Mouse (Mus musculus) CH12.LX (cell line): ENCODE measurements at regions not wholly inside any gene's neighbourhood (a gene's known extent, or its start where the extent isn't known, plus 50 kb on each side); places are given as distances from the start of the nearest gene placed in this dataset.

Source experiments
- DNase-seq: peaks from one replicate; pipeline ENCODE4 v3.0.0-alpha.2; 2013; ENCODE audit errors: extremely low read depth
- H3K27ac ChIP-seq: 2 replicates; pipeline ENCODE4 v1.5.1; 2012; ENCODE audit warnings: low read depth, mild to moderate bottlenecking, control low read depth, moderate library complexity; ENCODE audit not compliant: insufficient read depth
- H3K27me3 ChIP-seq: replicated peaks from 2 replicates; pipeline ENCODE3; 2012; ENCODE audit warnings: inconsistent platforms
- H3K36me3 ChIP-seq, 2 experiments: replicated peaks in 1 of 2; 2 replicates each; pipeline versions ENCODE3 to v1.6.1; 2012; ENCODE audit warnings: inconsistent platforms in 1 of 2, low read length in 1 of 2, mild to moderate bottlenecking in 1 of 2, mixed read lengths in 1 of 2, moderate library complexity in 1 of 2; ENCODE audit not compliant: control insufficient read depth in 1 of 2, insufficient read depth in 1 of 2
- H3K4me1 ChIP-seq, 2 experiments: 2 replicates each; pipeline ENCODE4 v1.6.1; 2012; ENCODE audit warnings: inconsistent platforms in 1 of 2, moderate library complexity in 1 of 2; ENCODE audit not compliant: insufficient read depth in 2 of 2, control insufficient read depth in 1 of 2
- H3K4me2 ChIP-seq: 2 replicates; pipeline ENCODE4 v1.6.1; 2012; ENCODE audit warnings: low read depth, mild to moderate bottlenecking, control low read depth; ENCODE audit not compliant: poor library complexity, insufficient read depth, severe bottlenecking
- H3K4me3 ChIP-seq, 3 experiments: fragments of 150-350 bp in 1 of 3; sonication (generic) in 1 of 3; replicated peaks in 1 of 3; 2 replicates each; pipeline versions ENCODE3 to v1.5.1; 2011 to 2012; ENCODE audit warnings: low read depth in 2 of 3, low read length in 2 of 3, mild to moderate bottlenecking in 2 of 3, moderate library complexity in 2 of 3, control low read depth in 1 of 3, improper control_type of control experiment in 1 of 3, inconsistent platforms in 1 of 3, mixed read lengths in 1 of 3; ENCODE audit not compliant: poor library complexity in 1 of 3
- H3K79me2 ChIP-seq: replicated peaks from 2 replicates; pipeline ENCODE4 v1.6.1; 2012; ENCODE audit warnings: mild to moderate bottlenecking, moderate library complexity; ENCODE audit not compliant: control insufficient read depth, poor library complexity, insufficient read depth, severe bottlenecking; ENCODE audit errors: extremely low read depth
- H3K9ac ChIP-seq: 2 replicates; pipeline ENCODE4 v1.6.1; 2012; ENCODE audit warnings: low read depth, mild to moderate bottlenecking, control low read depth, moderate library complexity; ENCODE audit not compliant: insufficient read depth
- H3K9me3 ChIP-seq: replicated peaks from 2 replicates; pipeline ENCODE3; 2012; ENCODE audit warnings: low read length, inconsistent platforms, mixed read lengths
- BHLHE40 ChIP-seq: IDR thresholded peaks from 2 replicates; pipeline ENCODE4 v1.6.1; 2011; ENCODE audit warnings: mild to moderate bottlenecking, low read depth, low read length, improper control_type of control experiment
- CHD1 ChIP-seq: IDR thresholded peaks from 2 replicates; pipeline ENCODE4 v1.6.1; 2012; ENCODE audit warnings: low read depth, low read length, improper control_type of control experiment, inconsistent platforms
- ELF1 ChIP-seq: IDR thresholded peaks from 2 replicates; pipeline ENCODE4 v1.6.1; 2014; ENCODE audit warnings: low read depth, mild to moderate bottlenecking, inconsistent platforms, low read length, improper control_type of control experiment
- HCFC1 ChIP-seq: IDR thresholded peaks from 2 replicates; pipeline ENCODE4 v1.6.1; 2012; ENCODE audit warnings: low read depth, mild to moderate bottlenecking, inconsistent platforms, low read length, improper control_type of control experiment
- IRF4 ChIP-seq: IDR thresholded peaks from 2 replicates; pipeline ENCODE4 v1.6.1; 2014; ENCODE audit warnings: low read depth, mild to moderate bottlenecking, inconsistent platforms, low read length, improper control_type of control experiment
- JUND ChIP-seq: conservative IDR thresholded peaks from 2 replicates; pipeline ENCODE4 v1.6.1; 2011; ENCODE audit warnings: low read depth, low read length, improper control_type of control experiment
- MEF2A ChIP-seq: IDR thresholded peaks from 2 replicates; pipeline ENCODE4 v1.6.1; 2014; ENCODE audit warnings: low read depth, mild to moderate bottlenecking, inconsistent platforms, low read length, improper control_type of control experiment, borderline replicate concordance
- MXI1 ChIP-seq: IDR thresholded peaks from 2 replicates; pipeline ENCODE4 v1.6.1; 2011; ENCODE audit warnings: mild to moderate bottlenecking, low read depth, low read length, improper control_type of control experiment
- MYC ChIP-seq: IDR thresholded peaks from 2 replicates; pipeline ENCODE4 v1.6.1; 2011; ENCODE audit warnings: low read depth, mild to moderate bottlenecking, improper control_type of control experiment, low read length
- NELFE ChIP-seq: IDR thresholded peaks from 2 replicates; pipeline ENCODE4 v1.6.1; 2011; ENCODE audit warnings: low read depth, low read length, improper control_type of control experiment
- PAX5 ChIP-seq: IDR thresholded peaks from 2 replicates; pipeline ENCODE4 v1.6.1; 2012; ENCODE audit warnings: low read length, inconsistent platforms, mixed read lengths
- RCOR1 ChIP-seq: conservative IDR thresholded peaks from 2 replicates; pipeline ENCODE4 v1.6.1; 2012; ENCODE audit warnings: low read depth, mild to moderate bottlenecking, inconsistent platforms, low read length, improper control_type of control experiment
- SMC3 ChIP-seq: IDR thresholded peaks from 2 replicates; pipeline ENCODE4 v1.6.1; 2011; ENCODE audit warnings: low read depth, low read length, improper control_type of control experiment
- TBP ChIP-seq: conservative IDR thresholded peaks from 2 replicates; pipeline ENCODE4 v1.6.1; 2011; ENCODE audit warnings: low read depth, low read length, improper control_type of control experiment
- TCF12 ChIP-seq: IDR thresholded peaks from 2 replicates; pipeline ENCODE4 v1.6.1; 2014; ENCODE audit warnings: low read depth, mild to moderate bottlenecking, inconsistent platforms, low read length, improper control_type of control experiment
- USF1 ChIP-seq: IDR thresholded peaks from 2 replicates; pipeline ENCODE4 v1.6.1; 2014; ENCODE audit warnings: low read depth, mild to moderate bottlenecking, inconsistent platforms, low read length, improper control_type of control experiment
- USF2 ChIP-seq: conservative IDR thresholded peaks from 2 replicates; pipeline ENCODE4 v1.6.1; 2011; ENCODE audit warnings: low read depth, low read length, improper control_type of control experiment
- ZC3H11A ChIP-seq: IDR thresholded peaks from 2 replicates; pipeline ENCODE4 v1.6.1; 2012; ENCODE audit warnings: low read depth, mild to moderate bottlenecking, inconsistent platforms, low read length, improper control_type of control experiment
- ZNF384 ChIP-seq: IDR thresholded peaks from 2 replicates; pipeline ENCODE4 v1.6.1; 2012; ENCODE audit warnings: low read depth, low read length, improper control_type of control experiment, inconsistent platforms
- dilution Hi-C: fragments of 300-500 bp; cut with MboI; formaldehyde crosslinking; loops from 2 replicates; pipeline ENCODE4 v1.14.3; 2020; ENCODE audit warnings: low sequenced_read_pairs; ENCODE audit not compliant: extremely low pct_unique_long_range_greater_than_20kb, extremely low pct_ligation_motif_present
- in situ Hi-C: fragments of 300-500 bp; cut with MboI; formaldehyde crosslinking; loops from 3 replicates; pipeline ENCODE4 v1.14.3; 2019; ENCODE audit warnings: low sequenced_read_pairs, low pct_ligation_motif_present, low pct_unique_long_range_greater_than_20kb, mixed read lengths

GRCm38 (mm10) chr11:6924476-6924875, 87.0 kb upstream of the Gm11983 start:
- H3K36me3 ChIP-seq: no peaks in the 10 kb centered on the region
- DNase-seq: no peak
- H3K27ac ChIP-seq: no peak overlapping the region
- no peaks in the 10 kb centered on the region for H3K79me2 ChIP-seq
- peaks cover 73% of the 10 kb centered on the region for H3K27me3 ChIP-seq
- peaks cover 2% of the 10 kb centered on the region for H3K9me3 ChIP-seq
- no peak overlapping the region for H3K9ac ChIP-seq
- no peak for TF ChIP-seq PAX5
- no peak for TF ChIP-seq MYC
- TF ChIP-seq TBP: no peak
- TF ChIP-seq TCF12: no peak
- no peaks in the 10 kb centered on the region for H3K4me1 ChIP-seq
- H3K4me3 ChIP-seq: no peak overlapping the region
- in situ Hi-C loops (no loop called here), dilution Hi-C loops (no loop called here)
- no peak overlapping the region for H3K4me2 ChIP-seq

GRCm38 (mm10) chr11:6923917-6924316, 86.5 kb upstream of the Gm11983 start:
- DNase-seq: no peak
- dilution Hi-C loops (no loop called here), in situ Hi-C loops (no loop called here)
- Histone ChIP-seq H3K4me1 (no peaks in the 10 kb centered on the region), H3K4me2 (no peak overlapping the region), H3K36me3 (no peaks in the 10 kb centered on the region), H3K27ac (no peak overlapping the region), H3K9me3 (peaks cover 2% of the 10 kb centered on the region), H3K27me3 (peaks cover 68% of the 10 kb centered on the region), H3K9ac (no peak overlapping the region), H3K4me3 (no peak overlapping the region), H3K79me2 (no peaks in the 10 kb centered on the region)
- no peak for TF ChIP-seq JUND
- TF ChIP-seq HCFC1: no peak
- TF ChIP-seq USF2: no peak
- TF ChIP-seq MXI1: no peak
- TF ChIP-seq TBP: no peak
- TF ChIP-seq MYC: no peak
- no peak for TF ChIP-seq SMC3
- no peak for TF ChIP-seq ZNF384
- no peak for TF ChIP-seq CHD1
- TF ChIP-seq MEF2A: no peak
- no peak for TF ChIP-seq PAX5
- TF ChIP-seq ZC3H11A: no peak
- TF ChIP-seq RCOR1: no peak
- TF ChIP-seq BHLHE40: no peak
- no peak for TF ChIP-seq ELF1
- TF ChIP-seq USF1: no peak
- TF ChIP-seq IRF4: no peak
- no peak for TF ChIP-seq NELFE
